Mouse (Mus musculus) intestine, postnatal 0 days (tissue): ENCODE results near the gene Slc22a14. TPM values are rescaled to one million over a fixed set of nuclear protein-coding genes. Genes with fewer than 3 reads are reported as not detected.
A peak's percentile ranks its signal among the peaks of the same experiment; 100 is the strongest.

Experiments
- ATAC-seq: fragments of 200-750 bp; cut with Nextera tagmentation; 2 replicates; pipeline ENCODE4 v1.8.0; 2017; ENCODE audit warnings: mild to moderate bottlenecking, moderate TSS enrichment, moderate library complexity
- H3K27ac ChIP-seq: fragments of 300-500 bp; sonication (generic); 2 replicates; pipeline ENCODE4 v1.5.1; 2014; ENCODE audit warnings: mild to moderate bottlenecking, low read depth, low read length, moderate library complexity
- H3K27me3 ChIP-seq: fragments of 300-500 bp; sonication (generic); replicated peaks from 2 replicates; pipeline ENCODE4 v1.6.1; 2014; ENCODE audit warnings: low read length, mixed read lengths; ENCODE audit not compliant: control insufficient read depth, insufficient read depth
- H3K36me3 ChIP-seq: fragments of 300-500 bp; sonication (generic); 2 replicates; pipeline ENCODE4 v1.6.1; 2014; ENCODE audit warnings: mild to moderate bottlenecking, moderate library complexity; ENCODE audit not compliant: control insufficient read depth, insufficient read depth
- H3K4me1 ChIP-seq: fragments of 300-500 bp; sonication (generic); replicated peaks from 2 replicates; pipeline ENCODE4 v1.6.1; 2014; ENCODE audit warnings: antibody characterized with exemption, low read length, mixed read lengths; ENCODE audit not compliant: control insufficient read depth, insufficient read depth
- H3K4me2 ChIP-seq: fragments of 300-500 bp; sonication (generic); replicated peaks from 2 replicates; pipeline ENCODE4 v1.6.1; 2014; ENCODE audit warnings: low read depth, mild to moderate bottlenecking, moderate library complexity
- H3K4me3 ChIP-seq: fragments of 300-500 bp; sonication (generic); 2 replicates; pipeline ENCODE4 v1.5.1; 2014; ENCODE audit warnings: low read depth, low read length
- H3K9ac ChIP-seq: fragments of 300-500 bp; sonication (generic); 2 replicates; pipeline ENCODE4 v1.6.1; 2014; ENCODE audit warnings: mild to moderate bottlenecking, low read depth, low read length
- H3K9me3 ChIP-seq: fragments of 300-500 bp; sonication (generic); 2 replicates; pipeline ENCODE4 v1.6.1; 2016; ENCODE audit warnings: mixed run types; ENCODE audit not compliant: control insufficient read depth
- CTCF ChIP-seq: sonication (generic); IDR thresholded peaks from 2 replicates; pipeline ENCODE4 v1.5.1; 2016; ENCODE audit warnings: low read depth, mild to moderate bottlenecking, control low read depth, antibody characterized with exemption, moderate library complexity
- WGBS: fragments of 180-500 bp; shearing (Covaris S2); extraction: QIAGEN DNeasy Blood & Tissue Kit; methylation state at CpG from one replicate; pipeline ENCODE4 v1.1.7; 2014; 5-methylcytosine and 5-hydroxymethylcytosine counted together
- polyA plus RNA-seq: library from polyadenylated mRNA; unstranded; fragments of >200 nt; fragmentation: Nextera tagmentation; extraction: Ambion mirVana; gene quantifications from 2 replicates; pipeline ENCODE4 v1.2.1, GENCODE M21; 2015

Slc22a14 gene
- polyA plus RNA-seq, 1 experiment from 2014 or later = not detected

GRCm38 (mm10) chr9:119334834-119335233 is 30.5 kb downstream of the Slc22a14 start:
- H3K4me3 ChIP-seq = no peak overlapping the region
- no peak overlapping the region for H3K9ac ChIP-seq
- peak overlapping the region; percentile 35; the same call in 1 of the 2 replicates for H3K27ac ChIP-seq
- WGBS = 89% methylated on average over 2 of the region's 2 CpGs
- H3K36me3 ChIP-seq = peaks cover 21% of the 10 kb centered on the region
- no peak for TF ChIP-seq CTCF
- no peaks in the 10 kb centered on the region for H3K9me3 ChIP-seq
- no peaks in the 10 kb centered on the region for H3K4me1 ChIP-seq
- ATAC-seq = no peak
- no peak overlapping the region for H3K4me2 ChIP-seq
- H3K27me3 ChIP-seq = no peaks in the 10 kb centered on the region

- WGBS = 50% methylated on average over 10 of the region's 10 CpGs
- no peaks in the 10 kb centered on the region for H3K27me3 ChIP-seq
- no peak overlapping the region for H3K4me3 ChIP-seq
- no peaks in the 10 kb centered on the region for H3K9me3 ChIP-seq
- H3K27ac ChIP-seq = peak overlapping the region; percentile 35; the same call in 1 of the 2 replicates
- no peak overlapping the region for H3K9ac ChIP-seq
- H3K4me2 ChIP-seq = no peak overlapping the region
- no peak for TF ChIP-seq CTCF
- H3K4me1 ChIP-seq = no peaks in the 10 kb centered on the region
- ATAC-seq = no peak
- H3K36me3 ChIP-seq = peaks cover 21% of the 10 kb centered on the region
Measured at GRCm38 (mm10) chr9:119334324-119334723, 31.0 kb downstream of the Slc22a14 start.

DNA sequence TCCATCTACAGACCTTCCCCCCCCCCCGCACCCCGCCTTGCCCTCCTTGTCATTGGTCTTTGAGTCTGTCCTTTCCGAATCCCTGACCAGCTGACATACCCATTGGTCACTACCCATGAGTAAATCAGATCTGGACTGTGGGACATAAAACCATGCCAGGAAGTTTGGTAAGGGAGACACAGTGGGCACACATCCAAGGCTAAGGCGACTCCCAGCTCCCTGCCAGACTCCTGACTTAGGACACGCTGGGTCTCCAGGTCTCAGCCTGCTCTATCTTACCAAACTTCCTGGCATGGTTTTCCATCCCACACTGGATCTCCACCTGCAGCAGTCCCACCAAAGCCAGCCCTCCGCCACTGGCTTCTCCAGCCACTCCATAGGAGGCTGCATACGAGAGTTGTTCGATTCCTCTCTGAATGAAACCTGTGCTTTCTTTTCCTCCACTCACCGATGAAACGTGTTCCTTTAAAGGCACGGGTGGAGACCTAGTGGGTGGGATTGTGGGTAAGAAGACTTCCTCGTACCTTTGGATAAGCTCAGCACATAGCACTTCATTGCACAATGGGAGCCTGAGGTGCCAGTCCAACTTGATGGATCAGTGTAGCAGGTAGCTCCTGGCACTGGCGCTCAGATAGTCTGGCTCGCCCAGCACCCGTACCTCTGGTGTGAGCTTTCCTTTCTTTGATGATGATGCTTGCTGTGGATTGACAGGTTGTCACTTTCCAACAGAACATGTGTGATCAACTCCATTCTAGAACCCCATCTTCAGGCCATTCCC is 35.0 kb downstream of the Slc22a14 start:
- no peak overlapping the region for H3K4me3 ChIP-seq
- no peaks in the 10 kb centered on the region for H3K27me3 ChIP-seq
- TF ChIP-seq CTCF = no peak
- no peaks in the 10 kb centered on the region for H3K9me3 ChIP-seq
- no peaks in the 10 kb centered on the region for H3K4me1 ChIP-seq
- whole genome bisulfite sequencing = 86% methylated on average over 15 of the region's 15 CpGs
- H3K9ac ChIP-seq = no peak overlapping the region
- H3K36me3 ChIP-seq = no peaks in the 10 kb centered on the region
- ATAC-seq = no peak
- H3K27ac ChIP-seq = no peak overlapping the region
- H3K4me2 ChIP-seq = no peak overlapping the region

DNA sequence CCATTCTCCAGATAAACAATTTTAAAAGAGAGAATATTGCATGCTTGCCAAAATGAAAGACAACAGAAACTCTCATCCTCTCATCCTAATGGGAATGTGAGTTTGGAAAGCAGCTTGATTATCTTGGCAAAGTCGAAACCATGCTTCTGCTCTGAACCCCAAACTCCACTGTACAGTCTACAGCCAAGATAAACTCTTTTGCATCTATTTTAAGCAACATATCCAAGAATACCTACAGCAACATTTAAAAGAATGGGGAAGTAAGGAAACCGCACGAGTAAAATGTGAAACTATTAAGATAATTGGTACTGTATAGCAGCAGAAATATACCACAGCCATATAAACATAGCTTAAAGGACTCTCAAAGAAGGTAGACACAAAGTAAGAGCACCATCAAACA is 36.9 kb downstream of the Slc22a14 start:
- Histone ChIP-seq H3K27me3 (no peaks in the 10 kb centered on the region), H3K9me3 (no peaks in the 10 kb centered on the region), H3K4me2 (no peak overlapping the region), H3K4me3 (no peak overlapping the region), H3K27ac (no peak overlapping the region), H3K36me3 (no peaks in the 10 kb centered on the region), H3K4me1 (no peaks in the 10 kb centered on the region), H3K9ac (no peak overlapping the region)
- no peak for TF ChIP-seq CTCF
- WGBS = 69% methylated on average over 3 of the region's 3 CpGs
- no peak for ATAC-seq

GRCm38 (mm10) chr9:119324130-119324529 is 41.2 kb downstream of the Slc22a14 start:
- H3K27ac ChIP-seq = no peak overlapping the region
- no peak for ATAC-seq

DNA sequence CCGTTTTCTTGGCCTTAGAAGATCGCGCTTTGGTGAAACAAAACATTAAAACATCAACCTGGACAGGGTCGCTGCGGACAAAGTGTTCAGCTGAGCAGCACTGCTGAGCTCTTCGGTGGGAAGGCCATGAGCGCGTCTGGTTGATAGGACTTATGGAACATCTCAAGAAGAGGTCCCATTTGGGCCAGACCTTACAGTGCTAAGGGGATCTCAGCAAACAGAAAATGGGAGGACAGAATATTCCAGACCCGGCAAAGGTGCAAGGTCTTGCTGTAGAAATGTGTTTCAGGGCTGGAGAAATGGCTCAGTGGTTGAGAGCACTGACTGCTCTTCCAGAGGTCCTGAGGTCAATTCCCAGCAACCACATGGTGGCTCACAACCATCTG is 42.1 kb downstream of the Slc22a14 start:
- no peak for TF ChIP-seq CTCF
- Histone ChIP-seq H3K9ac (peak overlapping the region; percentile 80), H3K27me3 (no peaks in the 10 kb centered on the region), H3K4me1 (no peaks in the 10 kb centered on the region), H3K36me3 (0 out of 2 replicates have a peak, but pooled peaks cover 2% of the 10 kb centered on the region), H3K27ac (peak overlapping the region; percentile 93), H3K4me3 (peak overlapping the region; percentile 92), H3K4me2 (peak overlapping the region; percentile 99), H3K9me3 (no peaks in the 10 kb centered on the region)
- no peak for ATAC-seq
- WGBS = 4% methylated on average over 9 of the region's 9 CpGs

More at GRCm38 (mm10) chr9:119324130-119324529, 41.2 kb downstream of the Slc22a14 start:
- Histone ChIP-seq H3K4me3 (no peak overlapping the region), H3K9me3 (no peaks in the 10 kb centered on the region), H3K36me3 (no peaks in the 10 kb centered on the region), H3K9ac (no peak overlapping the region), H3K27me3 (no peaks in the 10 kb centered on the region), H3K4me1 (no peaks in the 10 kb centered on the region), H3K4me2 (no peak overlapping the region)
- WGBS = 79% methylated on average over 1 of the region's 1 CpGs
- no peak for TF ChIP-seq CTCF
